Mouse (Mus musculus): ENCODE measurements around the gene Scamp1.
A peak's percentile ranks its signal among the peaks of the same experiment; 100 is the strongest.

The Scamp1 gene

GRCm38 (mm10) chr13:94212716-94213115 is 72.9 kb downstream of the Scamp1 start:
- DNase-seq, result peak; percentile 51 to 55

DNA sequence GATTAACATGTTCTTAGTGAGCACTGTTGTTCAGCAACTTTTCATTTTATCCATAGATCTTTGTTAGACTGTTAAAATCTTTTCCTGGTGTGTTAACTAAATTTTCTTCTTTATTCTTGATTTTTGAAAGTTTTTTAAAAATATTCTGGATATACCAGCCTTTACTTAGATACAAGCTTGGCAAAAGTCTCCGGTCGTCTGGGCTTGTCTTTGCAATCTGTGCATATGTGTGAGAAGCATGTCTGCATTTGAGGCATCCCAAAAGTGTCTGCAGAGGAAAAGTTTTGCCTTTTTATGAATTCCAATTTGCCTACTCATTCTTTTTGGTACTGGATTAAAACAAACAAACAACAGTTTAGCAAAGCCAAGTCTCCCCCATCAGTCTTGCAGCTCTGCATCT is 73.5 kb downstream of the Scamp1 start:
- DNase-seq, result no peak

DNA sequence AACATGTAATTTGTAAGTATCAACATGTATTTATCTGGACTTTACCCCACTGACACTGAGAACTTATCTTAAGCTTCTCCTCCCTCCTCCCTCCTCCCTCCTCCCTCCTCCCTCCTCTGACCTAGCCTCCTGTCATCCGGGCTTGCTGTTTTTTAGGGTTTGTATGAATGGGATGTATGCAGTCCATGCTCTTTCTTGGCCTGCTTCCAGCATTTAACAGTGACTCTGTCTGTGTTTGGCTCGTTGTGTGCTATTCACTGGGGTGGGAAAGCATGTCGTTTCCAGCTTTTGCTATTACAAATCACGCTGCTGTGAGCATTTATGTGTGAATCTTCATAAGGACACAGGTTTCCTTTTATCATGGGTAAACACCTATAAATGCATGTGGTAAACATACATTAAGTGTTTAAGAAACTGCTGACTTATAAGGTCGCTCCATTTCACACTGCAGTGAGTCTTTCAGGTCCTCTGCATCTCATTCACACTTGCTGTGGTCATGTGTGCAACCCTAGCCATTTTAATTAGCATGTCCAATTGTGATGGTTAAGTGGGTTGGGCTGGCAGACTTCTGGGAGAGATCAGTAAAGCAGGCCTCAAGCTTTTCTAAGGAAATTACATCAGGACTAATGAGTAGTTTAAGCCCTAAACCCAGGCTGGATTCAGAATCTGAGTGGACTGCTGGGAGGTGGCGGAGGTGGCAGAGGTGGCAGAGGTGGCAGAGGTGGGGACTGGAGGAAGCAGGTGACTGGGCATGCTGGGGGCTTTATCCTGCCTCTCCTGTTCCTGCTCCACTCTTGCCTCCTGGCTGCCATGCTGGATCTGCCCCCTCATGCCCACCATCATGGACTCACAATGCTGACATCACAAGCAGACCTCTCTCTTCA is 74.2 kb downstream of the Scamp1 start:
- no peak for DNase-seq

- no peak for DNase-seq
These were observed 76.8 kb downstream of the Scamp1 start for GRCm38 (mm10) chr13:94208892-94209291.

- no peak for DNase-seq
These were observed 77.7 kb downstream of the Scamp1 start for GRCm38 (mm10) chr13:94207973-94208372.

- DNase-seq, result peak; percentile 82 to 89
These were observed 80.4 kb downstream of the Scamp1 start for GRCm38 (mm10) chr13:94205234-94205633.

DNA sequence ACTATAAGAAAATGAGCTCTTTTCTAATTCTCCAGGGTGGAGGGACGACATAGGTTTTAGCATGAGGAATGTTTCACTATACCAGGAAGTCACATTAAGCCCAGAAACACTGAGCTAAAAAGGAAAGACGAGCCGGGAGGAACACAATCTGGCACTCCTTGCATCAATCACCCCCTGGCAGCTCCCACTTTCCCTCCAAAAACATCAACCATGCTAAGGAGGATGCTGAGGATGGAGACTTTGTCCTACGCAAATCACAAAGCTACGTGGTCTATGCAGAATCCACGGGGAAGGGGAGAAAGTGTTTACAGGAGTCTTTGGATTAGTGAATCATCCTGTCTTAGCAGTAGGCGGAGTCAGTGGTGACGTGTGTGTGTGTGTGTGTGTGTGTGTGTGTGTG is 85.8 kb downstream of the Scamp1 start:
- no peak for DNase-seq

- DNase-seq, result no peak
These were observed 87.0 kb downstream of the Scamp1 start for GRCm38 (mm10) chr13:94198616-94199015.

GRCm38 (mm10) chr13:94193227-94193626 is 92.4 kb downstream of the Scamp1 start:
- no peak for DNase-seq

DNA sequence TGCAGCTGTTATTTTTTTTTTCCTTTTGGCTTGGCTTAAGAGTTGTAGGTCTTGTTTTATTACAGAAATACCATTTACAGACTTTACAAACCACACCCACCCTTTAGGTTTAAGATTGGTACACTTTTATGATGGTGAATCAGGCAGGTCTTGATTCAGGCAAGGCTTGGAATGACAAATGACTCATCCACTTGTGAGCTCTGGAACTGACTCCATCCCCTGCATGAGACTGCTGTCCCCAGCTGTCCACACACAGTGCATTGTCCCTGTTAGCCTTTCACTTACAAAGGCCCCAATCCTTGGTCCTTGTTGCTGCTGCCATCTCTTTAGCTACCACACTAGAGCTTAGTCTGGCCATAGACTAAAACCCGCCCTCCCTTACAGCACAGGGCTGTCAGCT is 95.3 kb downstream of the Scamp1 start:
- DNase-seq, result no peak

DNA sequence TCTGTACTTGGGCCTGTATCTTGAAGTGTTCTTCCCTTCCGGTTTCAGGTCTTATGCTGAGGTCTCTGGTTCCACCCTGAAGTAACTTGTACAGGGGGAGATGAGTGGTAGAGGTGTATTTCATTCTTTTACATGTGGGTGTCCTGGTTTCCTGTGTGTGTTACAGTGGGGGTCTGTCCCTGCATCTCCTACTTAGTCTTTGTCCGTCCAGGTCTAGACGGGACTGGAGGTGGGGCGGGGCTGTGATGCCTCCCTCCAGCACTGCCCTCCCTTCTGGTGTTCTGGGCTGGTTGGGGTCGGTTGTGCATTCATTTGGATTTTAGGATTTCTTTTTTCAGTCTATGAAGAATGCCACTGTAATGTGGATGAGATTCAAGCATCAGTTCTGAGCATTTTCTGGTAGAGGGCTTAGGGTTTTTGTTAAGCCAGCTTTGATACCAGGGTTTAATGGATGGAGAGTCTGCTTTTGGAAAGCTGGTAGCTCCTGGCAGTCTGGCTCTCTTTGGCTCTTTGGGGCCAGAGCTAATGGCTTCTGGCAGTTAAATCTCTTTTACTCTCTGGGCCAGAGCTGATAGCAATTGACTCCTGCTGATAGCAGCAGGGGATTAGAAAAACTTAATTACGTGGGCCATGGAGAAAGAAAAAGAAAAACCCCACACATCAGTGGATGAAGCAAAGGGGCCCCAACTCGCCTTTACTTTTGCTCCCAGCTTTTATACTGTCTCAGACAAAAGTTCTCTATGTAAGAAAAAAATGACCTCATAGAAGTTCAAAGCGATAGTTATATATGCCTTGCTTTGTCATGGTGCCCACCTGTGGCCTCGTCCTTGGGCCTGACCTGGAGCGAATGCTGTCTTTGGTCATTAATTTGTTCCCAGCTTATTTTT is 97.2 kb downstream of the Scamp1 start:
- DNase-seq, result peak; percentile 47 to 61

DNA sequence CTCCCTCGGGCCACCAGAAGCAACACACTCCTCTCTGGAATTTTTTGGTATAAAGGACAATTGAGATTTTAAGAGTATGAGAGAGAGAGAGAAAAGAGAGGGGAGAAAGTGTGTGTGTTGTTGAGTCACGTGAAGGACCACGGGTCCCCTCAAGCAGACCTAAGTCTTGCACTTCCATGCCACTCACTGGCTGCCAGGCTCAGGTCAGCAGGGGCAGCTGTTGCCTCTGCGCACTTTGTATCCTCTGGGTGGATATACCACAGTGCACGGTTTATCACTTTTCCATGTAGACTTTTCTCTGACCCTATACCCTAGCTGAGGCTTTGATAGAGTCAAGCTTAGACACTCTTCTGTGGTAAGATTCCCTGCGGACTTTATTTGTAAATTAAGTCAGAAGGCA is 100.0 kb downstream of the Scamp1 start:
- no peak for DNase-seq

DNA sequence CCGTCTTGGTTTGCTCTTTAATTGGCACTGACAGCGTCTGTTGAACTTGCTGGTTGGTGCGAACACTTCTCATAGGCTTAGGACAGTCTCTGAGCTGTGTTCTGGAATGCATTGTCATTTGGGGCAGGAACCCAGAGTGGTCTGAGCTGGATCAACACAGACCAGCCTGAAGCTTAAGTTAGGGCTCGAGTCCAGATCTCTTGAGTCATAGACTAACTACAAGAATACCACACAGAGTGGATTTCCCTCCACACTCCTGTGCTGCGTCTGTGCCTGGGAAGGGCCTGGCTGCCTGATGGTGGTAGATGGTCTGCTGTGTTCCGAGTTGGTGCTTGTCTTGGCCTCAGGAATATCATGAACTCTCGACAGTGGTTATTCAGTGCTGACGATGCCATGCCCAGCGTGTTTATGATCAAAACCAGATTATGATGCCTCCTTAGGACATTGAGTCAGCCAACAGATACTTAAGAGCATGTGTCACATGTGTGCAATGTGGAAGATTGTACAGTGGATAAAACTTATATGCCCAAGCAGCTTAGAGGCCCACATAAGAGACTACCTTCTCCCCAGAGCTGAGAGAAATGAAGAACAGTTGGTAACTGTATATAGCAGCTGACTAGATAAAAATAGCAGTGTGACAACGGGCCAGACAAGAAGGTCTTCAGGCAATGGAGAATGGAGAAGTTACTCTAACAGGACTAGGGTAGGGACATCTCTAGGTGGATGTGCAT is 100.8 kb downstream of the Scamp1 start:
- DNase-seq, result no peak

- no peak for DNase-seq
These were observed 102.2 kb downstream of the Scamp1 start for GRCm38 (mm10) chr13:94183372-94184021.

GRCm38 (mm10) chr13:94182026-94182425 is 103.6 kb downstream of the Scamp1 start:
- DNase-seq, result no peak

DNA sequence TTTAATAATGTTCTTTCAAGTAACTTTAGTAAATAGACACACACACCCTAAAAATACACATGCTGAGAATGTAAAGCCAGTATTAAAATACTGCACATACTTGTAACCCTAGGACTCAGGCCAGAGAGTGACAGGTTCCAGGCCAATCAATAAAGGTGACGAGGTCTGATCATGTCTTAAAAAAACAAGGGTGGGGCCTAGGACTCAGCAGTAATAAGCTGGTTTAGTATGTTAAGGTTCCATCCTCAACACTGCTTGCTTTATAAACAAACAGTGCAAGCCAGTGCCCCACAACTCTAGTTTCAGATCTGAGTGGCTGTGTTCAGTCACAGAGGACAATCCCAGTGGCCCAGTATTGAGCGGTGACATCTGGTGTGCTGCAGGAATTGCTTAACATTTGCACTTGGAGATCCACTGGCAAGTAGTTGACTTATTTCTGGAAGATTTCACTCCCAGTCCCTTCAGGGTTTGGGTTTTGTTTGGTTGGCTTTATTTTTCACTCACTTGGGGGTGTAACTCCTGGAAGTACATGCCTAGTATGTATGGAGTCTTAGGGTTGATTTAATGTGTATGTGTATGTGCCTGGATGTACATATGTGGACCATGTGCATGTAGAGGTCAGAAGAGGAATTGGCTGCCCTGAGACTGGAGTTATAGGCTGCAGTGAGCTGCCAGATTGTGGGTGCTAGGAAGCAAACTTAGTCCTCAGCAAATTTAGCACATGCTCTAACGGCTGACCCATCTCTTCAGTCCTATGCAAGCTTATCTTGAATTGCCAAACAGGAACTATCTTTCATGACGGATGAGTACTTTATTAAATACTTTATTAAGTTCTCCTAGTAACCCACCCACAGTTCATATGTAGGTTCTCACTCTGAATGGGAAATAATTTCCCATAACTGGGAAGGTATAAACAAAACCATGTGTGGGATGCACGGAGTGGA is 104.9 kb downstream of the Scamp1 start:
- DNase-seq, result peak in 1 of 2 experiments; percentile 48

- peak; percentile 91 to 94 for DNase-seq
These were observed 107.1 kb downstream of the Scamp1 start for GRCm38 (mm10) chr13:94178401-94179040.

- DNase-seq, result peak; percentile 65 to 82
These were observed 108.5 kb downstream of the Scamp1 start for GRCm38 (mm10) chr13:94177148-94177547.

GRCm38 (mm10) chr13:94175379-94176050 is 110.1 kb downstream of the Scamp1 start:
- DNase-seq, result peak; percentile 48 to 58
